Mouse (Mus musculus): ENCODE data around the gene Dazap1.
A peak's percentile ranks its signal among the peaks of the same experiment; 100 is the strongest.

The Dazap1 gene

DNA sequence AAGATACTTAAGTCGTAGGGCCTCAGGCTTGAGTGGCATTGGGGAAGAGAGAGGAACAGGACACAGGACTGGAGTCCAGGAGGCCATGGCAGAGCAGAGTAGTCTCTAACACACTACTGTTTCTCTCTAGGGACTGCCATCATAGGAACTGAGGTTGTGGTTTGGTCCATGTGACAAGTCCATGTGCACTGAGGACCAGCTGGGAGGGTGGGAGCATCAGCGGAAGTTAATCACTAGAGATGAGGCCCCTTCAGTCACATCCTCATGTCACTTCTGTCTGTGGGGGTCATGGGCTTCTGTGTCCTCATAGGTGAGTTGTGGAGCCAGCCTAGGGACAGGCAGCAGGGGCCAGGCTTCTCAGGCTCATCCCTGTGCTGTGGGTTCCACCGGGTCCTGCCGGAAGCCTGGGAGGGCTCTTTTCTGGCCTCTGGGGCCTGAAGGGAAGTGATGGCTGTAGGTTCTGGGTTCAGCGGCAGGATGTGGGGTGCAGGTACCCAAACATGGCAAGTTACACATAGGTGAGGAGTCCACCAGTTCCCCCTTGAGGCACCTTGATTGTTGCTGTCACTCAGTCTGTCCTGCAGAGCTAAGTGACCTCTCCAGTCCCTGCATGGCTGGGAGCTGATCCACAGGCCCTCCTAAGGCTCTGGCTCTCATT lies 10.0 kb downstream of the Dazap1 start:
- DNase-seq (ENCODE audit: low spot score in 2 of 2), result no peak

DNA sequence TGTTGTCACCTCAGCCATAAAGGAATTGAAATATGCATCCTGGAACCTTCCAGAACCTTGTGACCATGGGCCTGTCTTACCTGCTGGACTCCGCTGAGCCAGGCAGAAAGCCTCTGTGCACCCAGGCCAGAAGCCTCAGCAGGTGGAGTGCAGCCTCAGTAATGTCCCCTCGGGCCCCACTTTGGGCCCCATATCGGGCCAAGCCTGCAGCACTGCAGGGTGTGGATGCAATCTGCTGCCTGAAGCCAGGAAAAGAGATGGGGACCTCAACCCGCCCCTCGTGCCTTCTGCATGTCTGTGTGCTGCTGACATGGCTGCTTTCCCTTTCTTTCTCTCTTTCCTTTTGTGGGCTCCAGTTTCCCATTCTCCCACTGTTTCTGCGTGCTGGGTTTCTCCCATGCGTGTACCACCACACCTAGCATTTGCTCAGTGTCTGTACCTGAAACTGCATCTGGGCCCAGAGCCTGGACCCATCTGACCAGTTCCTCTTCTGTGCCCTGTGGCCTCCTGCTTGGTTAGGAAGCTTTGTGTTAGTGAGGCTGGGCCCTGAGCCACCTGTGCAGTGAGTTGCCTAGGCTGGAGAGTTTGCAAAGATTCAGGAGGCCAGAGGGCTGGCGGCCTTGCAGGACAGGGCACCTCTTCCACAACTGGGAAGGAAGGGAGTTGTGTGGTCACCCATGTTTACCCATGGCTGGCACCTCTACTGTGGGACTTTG lies 10.7 kb downstream of the Dazap1 start:
- DNase-seq (ENCODE audit: low spot score in 2 of 2), result no peak

DNA sequence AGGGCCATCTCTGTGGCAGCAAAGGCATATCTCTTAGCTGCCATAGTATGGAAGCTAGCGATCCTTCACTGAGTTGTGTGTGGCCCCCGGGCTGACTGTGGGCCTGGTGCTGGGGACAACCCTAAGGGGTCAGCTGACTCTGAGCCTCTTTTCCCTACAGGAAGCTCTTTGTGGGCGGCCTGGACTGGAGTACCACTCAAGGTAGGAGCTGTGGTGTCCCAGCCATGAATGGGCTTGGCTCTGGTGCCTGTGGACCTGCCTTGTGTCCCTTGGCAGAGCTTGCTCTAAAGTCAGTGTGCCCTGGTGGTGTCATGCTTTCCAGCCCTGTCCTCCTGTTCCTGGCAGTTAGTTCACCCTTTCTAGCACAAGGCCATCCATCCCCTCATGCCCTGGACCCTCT lies 12.6 kb downstream of the Dazap1 start:
- DNase-seq (ENCODE audit: low spot score in 2 of 2), result no peak

DNA sequence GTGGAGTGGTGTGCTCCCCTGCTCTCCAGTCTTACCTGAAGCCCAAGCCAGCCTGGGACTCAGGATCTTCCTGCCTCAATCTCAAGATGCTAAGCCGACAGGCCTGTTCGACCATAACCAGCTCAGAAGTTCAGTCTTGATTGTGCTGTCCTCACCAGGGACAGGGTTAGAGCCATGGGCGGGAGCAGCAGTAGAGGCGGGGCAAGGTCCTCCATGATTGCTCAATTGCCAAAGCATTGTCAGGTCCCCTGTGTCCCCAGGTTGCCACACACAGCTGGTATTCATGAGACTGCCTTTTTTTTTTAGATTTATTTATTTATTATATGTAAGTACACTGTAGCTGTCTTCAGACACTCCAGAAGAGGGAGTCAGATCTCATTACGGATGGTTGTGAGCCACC lies 15.0 kb downstream of the Dazap1 start:
- no peak for DNase-seq (ENCODE audit: low spot score in 2 of 2)

DNA sequence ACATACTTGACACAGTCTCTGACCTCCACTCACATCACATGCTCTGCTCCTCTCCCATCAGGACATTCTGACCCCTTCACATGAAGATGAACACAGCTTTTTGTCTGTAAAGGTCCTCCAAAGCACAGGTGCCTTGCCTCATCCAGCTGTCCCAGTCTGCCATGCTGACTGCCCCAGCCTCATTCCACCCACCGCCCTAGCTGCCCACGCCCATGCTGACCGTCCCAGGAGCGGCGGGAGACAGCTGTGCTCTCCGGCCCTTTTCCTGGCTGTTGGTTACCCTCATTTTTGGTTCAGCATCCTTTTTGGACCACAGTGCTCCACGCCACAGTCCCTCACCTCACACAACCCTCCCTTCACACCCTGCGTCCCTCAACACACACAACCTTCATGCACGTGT lies 17.1 kb downstream of the Dazap1 start:
- no peak for DNase-seq (ENCODE audit: low spot score in 2 of 2)

DNA sequence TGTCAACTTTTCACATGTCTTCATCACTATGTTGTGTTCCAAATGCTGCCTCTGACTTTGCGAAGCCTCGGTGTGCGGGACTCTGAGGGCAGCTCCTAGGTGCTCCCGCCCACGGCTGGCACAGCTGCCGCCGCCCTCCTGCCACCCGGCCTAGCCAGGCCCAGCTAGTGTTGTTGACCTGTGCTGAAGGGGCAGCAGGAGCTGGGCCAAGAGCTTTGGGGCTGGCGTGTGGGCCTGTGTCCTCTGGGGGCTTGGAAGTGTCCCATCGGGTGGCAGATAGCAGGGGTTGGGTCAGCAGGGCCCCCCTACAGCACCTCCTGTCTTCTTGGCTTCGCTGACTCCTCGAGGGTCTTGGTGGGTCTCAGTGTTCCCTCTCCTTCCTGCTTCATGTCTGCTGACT lies 18.0 kb downstream of the Dazap1 start:
- no peak for DNase-seq (ENCODE audit: low spot score in 2 of 2)

DNA sequence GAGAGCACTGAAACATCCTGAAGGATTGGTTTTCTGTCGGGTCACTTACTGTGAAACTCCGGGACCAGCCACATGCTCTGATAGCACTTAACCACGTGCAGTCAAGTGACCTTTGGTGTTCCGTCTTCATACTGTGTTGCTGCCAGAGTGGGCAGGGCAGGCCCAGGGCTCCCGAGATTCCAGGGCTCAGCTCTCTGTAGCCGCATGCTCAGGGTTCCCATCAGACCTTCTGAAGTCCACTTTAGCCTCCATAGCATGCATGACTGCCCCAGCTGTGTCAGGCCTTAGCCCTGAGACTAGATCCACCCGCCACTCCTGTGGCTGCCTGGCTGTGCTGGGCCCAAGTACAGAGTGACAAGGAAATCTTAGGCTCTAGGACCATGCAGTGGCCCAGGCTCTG lies 20.0 kb downstream of the Dazap1 start:
- no peak for DNase-seq (ENCODE audit: low spot score in 2 of 2)

DNA sequence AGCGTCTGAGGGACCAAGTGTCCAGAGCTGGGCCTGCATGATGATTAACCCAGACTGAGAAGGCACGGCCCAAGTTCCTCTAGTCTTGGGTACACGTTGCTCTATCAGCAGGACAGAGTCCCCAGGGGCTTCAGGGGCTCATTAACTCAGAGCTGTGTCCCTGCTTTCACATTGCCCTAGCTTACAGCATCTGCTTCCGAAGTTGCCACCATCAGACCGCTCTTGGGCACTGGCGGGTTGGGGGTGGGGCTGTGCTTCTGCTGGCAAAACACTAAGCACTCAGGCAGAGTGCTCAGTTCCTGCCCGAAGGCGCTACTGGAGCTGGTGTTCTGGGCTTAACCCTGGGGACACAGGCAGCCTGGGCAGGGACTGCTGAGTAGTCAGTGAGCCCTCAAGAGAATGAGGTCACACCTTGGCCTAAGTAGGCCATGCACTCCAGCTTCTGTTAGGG lies 20.7 kb downstream of the Dazap1 start:
- DNase-seq (ENCODE audit: low spot score in 2 of 2), result no peak

DNA sequence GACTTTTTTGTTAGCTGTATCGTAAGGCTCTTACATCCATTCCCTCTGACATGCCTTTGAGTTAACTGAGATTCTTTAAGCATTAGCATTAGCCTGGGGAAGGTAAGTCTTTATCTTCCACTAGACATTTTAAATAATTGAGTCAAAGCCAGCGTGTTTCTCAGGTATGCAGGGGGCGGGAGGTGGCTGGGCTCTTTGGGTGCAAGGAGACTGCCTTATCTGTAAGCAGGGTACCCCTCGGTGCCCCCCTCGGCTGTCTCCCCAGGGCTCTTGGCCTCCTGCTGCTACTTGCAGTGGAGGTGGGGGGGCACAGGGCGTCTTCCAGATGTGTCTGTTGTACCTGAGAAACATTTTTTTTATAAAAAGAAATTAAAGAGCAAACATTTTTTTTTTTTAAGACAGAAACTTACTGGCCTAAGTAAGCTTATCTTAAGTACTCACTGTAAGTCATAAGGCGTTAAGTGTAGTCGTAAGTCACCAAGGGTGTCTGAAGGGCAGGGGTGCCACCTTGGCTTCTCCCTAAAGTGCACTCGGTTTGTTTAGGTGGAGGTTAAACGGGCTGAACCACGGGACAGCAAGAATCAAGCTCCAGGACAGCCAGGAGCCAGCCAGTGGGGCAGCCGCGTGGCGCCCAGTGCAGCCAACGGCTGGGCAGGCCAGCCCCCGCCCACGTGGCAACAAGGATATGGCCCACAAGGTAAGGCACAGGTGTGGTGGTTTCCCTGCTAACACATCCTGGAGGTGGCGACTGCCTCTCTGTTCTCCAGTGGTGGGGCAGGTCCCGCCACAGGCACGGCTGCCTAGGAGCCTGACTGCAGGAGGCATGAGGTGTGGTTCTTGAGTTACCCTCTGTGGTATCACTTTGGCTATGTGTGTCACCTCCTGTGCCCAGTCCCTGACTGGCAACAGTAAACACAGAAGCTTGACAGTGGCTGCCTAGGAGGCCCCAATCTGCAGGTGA lies 21.5 kb downstream of the Dazap1 start:
- DNase-seq (ENCODE audit: low spot score in 2 of 2), result no peak

DNA sequence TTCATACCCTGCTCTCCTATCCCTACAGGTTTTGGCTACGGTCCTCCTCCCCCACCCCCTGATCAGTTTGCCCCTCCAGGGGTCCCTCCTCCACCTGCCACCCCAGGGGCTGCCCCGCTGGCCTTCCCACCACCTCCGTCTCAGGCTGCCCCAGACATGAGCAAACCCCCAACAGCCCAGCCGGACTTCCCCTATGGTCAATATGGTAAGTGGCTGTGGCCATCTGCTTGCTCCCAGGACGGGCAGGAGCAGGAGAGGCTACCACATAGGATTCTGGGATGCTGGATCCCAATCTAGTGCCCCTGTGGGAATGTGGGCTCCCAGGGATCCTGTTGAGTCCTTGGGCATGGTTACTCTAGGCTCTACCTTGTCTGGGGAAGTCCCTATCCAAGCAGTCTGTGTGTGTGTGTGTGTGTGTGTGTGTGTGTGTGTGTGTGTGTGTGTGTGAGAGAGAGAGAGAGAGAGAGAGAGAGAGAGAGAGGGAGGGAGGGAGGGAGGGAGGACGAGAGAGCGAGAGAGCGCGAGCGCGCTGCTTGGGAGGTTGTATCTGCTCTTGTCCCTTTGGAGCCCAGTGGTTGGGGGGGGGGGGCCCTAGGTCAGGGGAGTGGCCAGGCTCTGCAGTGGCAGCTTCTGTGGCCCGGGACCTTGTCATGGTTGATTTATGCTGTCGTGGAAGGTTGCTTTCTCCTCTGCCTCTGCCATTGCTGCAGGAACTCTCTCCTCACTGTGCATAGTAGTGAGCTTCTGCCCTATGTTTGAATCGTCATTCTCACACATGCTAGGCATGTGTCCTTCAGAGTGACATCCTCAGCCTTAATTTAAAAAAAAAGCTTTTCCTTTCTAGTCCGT lies 24.2 kb downstream of the Dazap1 start:
- no peak for DNase-seq (ENCODE audit: low spot score in 2 of 2)

DNA sequence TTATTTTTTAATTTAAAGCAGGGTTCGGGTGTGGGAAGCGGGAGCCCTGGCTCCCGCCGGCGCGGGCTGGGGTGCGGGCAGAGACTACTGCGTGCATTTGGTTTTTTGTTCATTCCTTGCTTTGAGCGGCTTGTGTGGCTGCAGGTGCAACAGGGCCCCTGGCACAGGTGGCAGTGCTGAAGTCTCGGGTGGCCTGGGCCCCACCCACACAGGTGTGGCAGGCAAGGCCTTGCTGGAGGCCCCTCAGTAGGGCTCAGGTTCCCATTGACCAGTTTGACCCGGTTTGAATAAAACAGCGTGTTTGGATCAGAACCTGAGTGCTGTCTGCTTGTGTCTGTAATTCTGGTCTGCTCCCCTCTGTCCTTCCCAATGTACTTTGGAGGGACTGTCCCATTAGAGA lies 26.8 kb downstream of the Dazap1 start:
- no peak for DNase-seq (ENCODE audit: low spot score in 2 of 2)

DNA sequence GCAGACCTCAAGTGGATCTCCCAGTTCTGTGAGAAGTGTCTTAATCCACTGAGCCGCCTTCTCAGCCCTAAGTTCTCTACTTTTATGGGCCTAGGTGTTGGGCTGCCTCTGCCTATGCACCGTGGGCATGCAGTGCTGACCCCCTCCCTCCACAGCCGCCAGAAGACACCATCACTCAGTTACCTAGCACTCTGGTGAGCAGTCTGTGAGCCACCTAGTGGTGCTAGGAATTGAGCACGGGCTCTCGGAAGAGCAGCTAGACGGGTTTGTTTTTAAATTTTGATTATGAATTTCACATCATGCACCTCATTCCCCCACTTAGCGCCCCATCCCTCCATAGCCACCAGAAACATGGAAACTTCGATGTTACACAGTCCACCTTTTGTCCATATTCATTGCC lies 27.4 kb downstream of the Dazap1 start:
- no peak for DNase-seq (ENCODE audit: low spot score in 2 of 2)

DNA sequence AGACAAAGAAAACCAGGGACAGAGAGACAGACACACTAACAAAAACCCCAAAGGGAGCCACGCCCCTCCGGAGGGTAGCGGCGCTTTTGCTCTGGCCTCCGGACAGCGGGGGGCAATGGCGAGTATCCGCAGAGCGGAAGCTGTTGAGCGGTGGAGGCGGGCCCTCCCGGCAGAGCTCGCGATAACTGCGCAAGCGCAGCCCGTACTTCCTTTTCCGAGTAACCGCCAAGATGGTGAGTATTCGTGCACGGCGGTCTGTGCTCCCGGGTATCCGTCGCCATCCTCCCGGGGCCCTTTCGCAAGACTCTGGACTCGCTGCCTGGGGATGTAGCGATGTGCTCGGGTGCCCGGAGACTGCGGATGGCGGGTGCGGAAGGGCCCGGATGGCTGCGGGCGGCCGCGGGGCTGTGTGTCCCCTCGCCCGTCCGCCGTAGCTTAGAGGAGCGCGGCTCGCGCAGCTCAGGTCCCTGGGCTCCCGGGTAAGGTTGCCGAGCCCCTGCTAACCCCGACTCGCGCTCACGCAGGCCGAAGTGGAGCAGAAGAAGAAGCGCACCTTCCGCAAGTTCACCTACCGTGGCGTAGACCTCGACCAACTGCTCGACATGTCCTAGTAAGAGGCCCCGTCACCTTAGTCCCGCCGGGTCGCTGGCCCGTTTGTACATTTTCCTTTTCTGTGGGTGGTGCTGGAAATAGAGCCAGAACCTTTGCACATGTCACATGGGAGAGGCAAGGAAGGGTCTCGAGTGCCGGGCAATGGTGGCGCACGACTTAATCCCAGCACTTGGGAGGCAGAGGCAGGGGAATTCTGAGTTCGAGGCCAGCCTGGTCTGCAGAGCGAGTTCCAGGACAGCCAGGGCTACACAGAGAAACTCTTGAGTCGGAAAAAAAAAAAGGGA lies 31.2 kb downstream of the Dazap1 start, which contains the start of gene Rps15:
TSS of gene Rps15 (plus strand) at position 203 of the 896 bp plus-strand sequence.
- peak; percentile 78 to 91 for DNase-seq (ENCODE audit: low spot score in 2 of 2)

DNA sequence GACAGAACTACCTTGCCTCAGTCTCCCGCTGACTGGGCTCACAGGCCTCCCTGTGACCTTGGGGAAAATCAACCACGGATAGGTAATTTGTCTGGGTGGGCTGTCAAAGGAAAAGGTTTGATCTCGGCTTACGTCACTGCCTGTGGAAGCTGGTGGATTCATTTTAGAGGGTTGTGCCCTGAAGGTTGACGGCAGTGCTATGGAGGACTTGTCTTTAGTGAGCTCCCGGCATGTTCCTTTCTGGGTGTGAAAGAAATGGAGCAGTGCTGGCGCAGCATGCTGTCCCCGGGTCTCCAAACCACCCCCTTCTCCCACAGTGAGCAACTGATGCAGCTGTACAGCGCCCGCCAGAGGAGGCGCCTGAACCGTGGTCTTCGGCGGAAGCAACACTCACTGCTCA lies 32.0 kb downstream of the Dazap1 start:
- no peak for DNase-seq (ENCODE audit: low spot score in 2 of 2)

DNA sequence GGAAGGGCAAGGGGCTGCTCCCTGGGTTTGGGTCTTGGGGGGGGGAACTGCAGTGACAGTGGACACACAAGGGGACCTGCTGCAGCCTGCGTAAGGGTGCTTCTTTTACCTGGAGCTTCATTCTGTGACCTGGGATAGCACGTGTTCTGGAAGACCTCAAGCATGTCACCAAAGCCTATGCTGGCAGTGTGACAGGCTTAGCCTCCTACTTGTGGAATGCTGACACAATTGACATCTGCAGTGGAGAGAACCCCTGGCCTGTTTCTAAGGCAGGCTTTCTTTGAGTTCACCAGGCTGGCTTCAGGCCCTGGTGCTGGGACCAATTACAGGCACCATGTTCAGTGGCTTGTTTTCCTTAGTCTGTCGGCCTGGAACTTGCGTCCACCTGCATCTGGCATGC lies 33.0 kb downstream of the Dazap1 start:
- DNase-seq (ENCODE audit: low spot score in 2 of 2), result no peak

DNA sequence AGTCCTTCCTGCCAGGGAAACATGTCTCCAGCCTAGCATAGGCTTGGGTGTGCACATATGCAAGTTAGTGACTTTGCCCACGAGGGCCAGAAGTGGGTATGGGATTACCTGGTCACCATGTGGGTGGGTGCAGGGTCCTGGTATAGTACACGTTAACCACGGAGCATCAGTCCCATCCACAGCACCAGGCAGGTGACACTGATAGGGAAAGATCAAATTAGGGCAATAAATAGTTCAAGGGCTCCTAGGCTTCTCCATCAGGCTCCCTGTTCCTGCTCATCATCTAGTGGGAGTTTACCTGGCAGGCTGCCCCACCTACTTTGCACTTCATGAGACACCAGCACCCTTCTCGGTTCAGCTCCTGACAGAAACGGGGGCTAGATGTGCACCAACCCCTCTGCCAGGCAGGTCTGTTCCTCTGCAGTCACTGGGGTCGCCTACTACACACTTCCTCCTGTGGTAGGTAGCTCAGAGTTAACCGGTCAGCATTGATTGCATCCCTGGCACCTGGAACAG lies 33.6 kb downstream of the Dazap1 start:
- no peak for DNase-seq (ENCODE audit: low spot score in 2 of 2)

DNA sequence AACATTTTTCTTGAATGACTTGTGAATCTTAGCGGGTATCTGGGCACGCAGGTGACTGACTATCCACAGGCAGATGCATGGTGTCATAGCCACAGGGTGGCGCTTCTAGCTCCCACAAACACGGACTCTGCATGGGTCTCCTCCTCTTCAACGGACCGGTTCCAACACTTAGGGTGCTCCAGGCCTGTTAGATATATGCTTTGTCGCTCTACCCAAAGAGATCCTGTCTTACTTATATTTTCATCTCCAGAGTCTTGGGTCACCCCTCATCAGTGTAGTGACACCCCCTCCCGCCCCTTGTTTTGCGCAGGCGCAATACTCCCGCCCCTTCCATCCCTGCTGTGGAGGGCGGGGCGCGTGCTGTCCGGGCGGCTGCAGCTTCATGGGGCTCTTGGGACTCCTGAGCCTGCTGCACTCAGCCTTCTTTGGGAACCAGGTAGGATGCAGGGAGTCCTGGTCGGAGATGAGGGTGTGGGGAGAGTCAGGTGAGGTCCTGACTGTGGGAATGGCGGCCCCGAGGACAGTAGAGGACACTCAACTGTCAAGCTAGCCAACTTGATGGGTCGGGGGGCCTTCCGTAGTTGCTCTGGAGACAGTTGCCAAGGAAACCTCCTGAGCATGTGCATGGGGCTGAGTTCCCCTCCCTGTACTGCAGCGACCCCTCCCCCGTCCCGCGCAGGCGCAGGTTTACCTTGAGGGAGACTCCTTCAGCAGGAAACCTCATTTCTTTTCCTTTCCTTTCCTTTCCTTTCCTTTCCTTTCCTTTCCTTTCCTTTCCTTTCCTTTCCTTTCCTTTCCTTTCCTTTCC lies 34.5 kb downstream of the Dazap1 start, which contains the start of gene Apc2:
TSS of gene Apc2 (plus strand) at position 360 of the 808 bp plus-strand sequence.
- DNase-seq (ENCODE audit: low spot score in 2 of 2), result peak; percentile 65 to 70

DNA sequence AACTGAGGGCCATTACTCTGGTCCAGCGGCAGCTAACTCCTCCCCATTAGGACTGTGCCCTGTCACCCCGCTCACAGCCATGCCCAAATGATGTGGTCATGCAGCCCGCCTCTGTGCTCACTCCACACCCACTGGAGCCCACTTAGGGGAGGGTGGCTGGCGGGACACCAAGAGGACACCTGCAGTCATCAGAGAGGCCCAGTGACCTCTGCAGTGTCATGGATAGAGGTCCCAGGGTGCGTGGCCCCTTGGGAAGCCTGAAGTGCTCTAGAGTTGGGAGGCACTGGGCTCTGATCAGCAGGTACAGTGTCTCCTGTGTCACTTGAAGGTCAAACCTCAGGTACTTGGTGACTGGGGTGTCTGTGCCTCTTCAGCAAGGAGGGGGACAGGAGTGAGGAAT lies 35.5 kb downstream of the Dazap1 start:
- no peak for DNase-seq (ENCODE audit: low spot score in 2 of 2)

DNA sequence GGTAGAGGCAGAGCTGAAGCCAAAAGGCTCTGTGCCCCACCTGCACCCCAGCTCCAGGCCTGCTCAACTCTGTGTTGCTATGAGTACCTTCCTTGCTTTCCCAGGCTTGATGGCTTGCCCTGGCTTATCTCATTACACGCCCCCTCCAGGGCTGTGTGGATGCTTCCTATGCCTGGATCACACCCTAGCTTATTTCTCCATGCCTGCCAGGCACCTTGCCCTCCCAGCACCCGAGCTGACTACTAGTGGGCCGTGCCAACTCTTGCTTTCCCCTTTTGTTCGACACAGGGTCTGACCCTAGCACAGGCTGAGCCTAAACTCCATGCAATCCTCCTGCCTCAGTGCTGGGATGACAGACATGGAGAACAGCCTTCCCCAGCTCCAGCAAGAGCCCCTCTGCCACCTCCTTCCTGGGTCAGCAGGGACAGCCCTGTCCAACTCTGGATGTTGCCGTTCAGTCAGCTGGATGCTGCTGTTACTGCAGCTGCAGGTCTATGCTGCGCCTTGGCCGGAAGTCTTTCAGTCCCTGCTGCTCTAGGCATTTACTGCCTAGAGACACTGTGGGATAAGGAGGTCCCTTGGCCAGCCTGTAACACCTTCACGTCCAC lies 36.3 kb downstream of the Dazap1 start:
- no peak for DNase-seq (ENCODE audit: low spot score in 2 of 2)
